Mouse (Mus musculus) limb, embryonic 13.5 days (tissue): ENCODE data around the gene Gle1. TPM values are rescaled to one million over a fixed set of nuclear protein-coding genes. Genes with fewer than 3 reads are reported as not detected.

ENCODE experiments used
- ATAC-seq: fragments of 200-750 bp; cut with Nextera tagmentation; 2 replicates; pipeline ENCODE4 v1.8.0; 2017; ENCODE audit warnings: low read depth, moderate number of reproducible peaks, moderate TSS enrichment; ENCODE audit not compliant: low FRiP score
- H3K27ac ChIP-seq: fragments of 300-500 bp; sonication (generic); 2 replicates; pipeline ENCODE4 v1.5.1; 2015; ENCODE audit warnings: inconsistent platforms, mild to moderate bottlenecking, moderate library complexity
- H3K27me3 ChIP-seq: fragments of 300-500 bp; sonication (generic); 2 replicates; pipeline ENCODE4 v1.6.1; 2015; ENCODE audit warnings: mild to moderate bottlenecking, inconsistent platforms
- H3K36me3 ChIP-seq: fragments of 300-500 bp; sonication (generic); 2 replicates; pipeline ENCODE4 v1.6.1; 2015; ENCODE audit warnings: inconsistent platforms, mild to moderate bottlenecking, moderate library complexity
- H3K4me1 ChIP-seq: fragments of 300-500 bp; sonication (generic); 2 replicates; pipeline ENCODE4 v1.6.1; 2015; ENCODE audit warnings: inconsistent platforms
- H3K4me2 ChIP-seq: fragments of 300-500 bp; sonication (generic); replicated peaks from 2 replicates; pipeline ENCODE4 v1.6.1; 2015; ENCODE audit warnings: inconsistent platforms, mild to moderate bottlenecking, moderate library complexity
- H3K4me3 ChIP-seq: fragments of 300-500 bp; sonication (generic); 2 replicates; pipeline ENCODE4 v1.5.1; 2015; ENCODE audit warnings: moderate library complexity, mild to moderate bottlenecking, inconsistent platforms
- H3K9ac ChIP-seq: fragments of 300-500 bp; sonication (generic); 2 replicates; pipeline ENCODE4 v1.6.1; 2015; ENCODE audit warnings: mild to moderate bottlenecking, inconsistent platforms
- H3K9me3 ChIP-seq: fragments of 300-500 bp; sonication (generic); 2 replicates; pipeline ENCODE4 v1.6.1; 2016; ENCODE audit warnings: inconsistent platforms
- WGBS: fragments of 180-500 bp; shearing (Covaris S2); methylation state at CpG from one replicate; pipeline ENCODE4 v1.1.7; 2015; 5-methylcytosine and 5-hydroxymethylcytosine counted together
- polyA plus RNA-seq: library from polyadenylated mRNA; unstranded; fragments of >200 nt; fragmentation: Nextera tagmentation; extraction: Ambion mirVana; gene quantifications from 2 replicates; pipeline ENCODE4 v1.2.1, GENCODE M21; 2015

The Gle1 gene
- polyA plus RNA-seq, 1 experiment from 2014 or later = 75.1 TPM

GRCm38 (mm10) chr2:29917621-29918020, 17.6 kb upstream of the Gle1 start:
- Histone ChIP-seq H3K4me1 (no peaks in the 10 kb centered on the region), H3K4me2 (no peak overlapping the region), H3K36me3 (peaks cover 90% of the 10 kb centered on the region), H3K9me3 (no peaks in the 10 kb centered on the region), H3K27ac (no peak overlapping the region), H3K4me3 (no peak overlapping the region), H3K9ac (no peak overlapping the region), H3K27me3 (no peaks in the 10 kb centered on the region)
- no peak for ATAC-seq
- 93% methylated on average over 11 of the region's 11 CpGs for WGBS

GRCm38 (mm10) chr2:29922011-29922410, 13.2 kb upstream of the Gle1 start:
- Histone ChIP-seq H3K27me3 (no peaks in the 10 kb centered on the region), H3K9ac (no peak overlapping the region), H3K27ac (no peak overlapping the region), H3K4me3 (no peak overlapping the region), H3K4me1 (no peaks in the 10 kb centered on the region), H3K36me3 (peaks cover 92% of the 10 kb centered on the region), H3K4me2 (no peak overlapping the region), H3K9me3 (no peaks in the 10 kb centered on the region)
- ATAC-seq = no peak
- WGBS = 62% methylated on average over 11 of the region's 11 CpGs

GRCm38 (mm10) chr2:29926542-29926941, 8.7 kb upstream of the Gle1 start:
- H3K4me3 ChIP-seq = no peak overlapping the region
- H3K27ac ChIP-seq = no peak overlapping the region
- ATAC-seq = no peak
- WGBS = 89% methylated on average over 5 of the region's 5 CpGs
- no peaks in the 10 kb centered on the region for H3K9me3 ChIP-seq
- peaks cover 95% of the 10 kb centered on the region for H3K36me3 ChIP-seq
- H3K4me1 ChIP-seq = no peaks in the 10 kb centered on the region
- H3K4me2 ChIP-seq = no peak overlapping the region
- no peak overlapping the region for H3K9ac ChIP-seq
- no peaks in the 10 kb centered on the region for H3K27me3 ChIP-seq

- no peaks in the 10 kb centered on the region for H3K27me3 ChIP-seq
- H3K4me3 ChIP-seq = no peak overlapping the region
- no peak for ATAC-seq
- no peak overlapping the region for H3K4me2 ChIP-seq
- H3K4me1 ChIP-seq = no peaks in the 10 kb centered on the region
- no peak overlapping the region for H3K27ac ChIP-seq
- 89% methylated on average over 10 of the region's 10 CpGs for WGBS
- H3K9me3 ChIP-seq = no peaks in the 10 kb centered on the region
- H3K36me3 ChIP-seq = peaks cover 56% of the 10 kb centered on the region
- H3K9ac ChIP-seq = no peak overlapping the region
These were observed 4.7 kb upstream of the Gle1 start for GRCm38 (mm10) chr2:29930506-29930905.

- H3K36me3 ChIP-seq = peaks cover 49% of the 10 kb centered on the region
- WGBS = 88% methylated on average over 6 of the region's 6 CpGs
These were observed 4.0 kb upstream of the Gle1 start for GRCm38 (mm10) chr2:29931194-29931593.

GRCm38 (mm10) chr2:29940073-29940472, 4.8 kb downstream of the Gle1 start:
- Histone ChIP-seq H3K9me3 (no peaks in the 10 kb centered on the region), H3K4me2 (no peak overlapping the region), H3K4me1 (peaks cover 7% of the 10 kb centered on the region), H3K4me3 (no peak overlapping the region), H3K36me3 (peaks cover 79% of the 10 kb centered on the region), H3K9ac (no peak overlapping the region), H3K27ac (no peak overlapping the region), H3K27me3 (no peaks in the 10 kb centered on the region)
- ATAC-seq = no peak
- 90% methylated on average over 9 of the region's 9 CpGs for WGBS

More at GRCm38 (mm10) chr2:29931194-29931593, 4.0 kb upstream of the Gle1 start:
- Histone ChIP-seq H3K4me2 (no peak overlapping the region), H3K27me3 (no peaks in the 10 kb centered on the region), H3K9me3 (no peaks in the 10 kb centered on the region), H3K9ac (no peak overlapping the region), H3K27ac (no peak overlapping the region), H3K4me1 (peaks cover 6% of the 10 kb centered on the region), H3K4me3 (no peak overlapping the region)
- no peak for ATAC-seq

GRCm38 (mm10) chr2:29940826-29941225, 5.6 kb downstream of the Gle1 start:
- no peak overlapping the region for H3K4me2 ChIP-seq
- H3K4me3 ChIP-seq = no peak overlapping the region
- H3K27me3 ChIP-seq = no peaks in the 10 kb centered on the region
- WGBS = 93% methylated on average over 7 of the region's 7 CpGs
- H3K4me1 ChIP-seq = peaks cover 5% of the 10 kb centered on the region
- H3K9ac ChIP-seq = no peak overlapping the region
- ATAC-seq = no peak
- no peaks in the 10 kb centered on the region for H3K9me3 ChIP-seq
- H3K36me3 ChIP-seq = peaks cover 86% of the 10 kb centered on the region
- H3K27ac ChIP-seq = no peak overlapping the region

GRCm38 (mm10) chr2:29944723-29945122, 9.5 kb downstream of the Gle1 start:
- no peaks in the 10 kb centered on the region for H3K9me3 ChIP-seq
- ATAC-seq = no peak
- no peak overlapping the region for H3K9ac ChIP-seq
- WGBS = 44% methylated on average over 1 of the region's 1 CpGs
- H3K4me3 ChIP-seq = no peak overlapping the region
- no peak overlapping the region for H3K4me2 ChIP-seq
- H3K36me3 ChIP-seq = peaks cover 96% of the 10 kb centered on the region
- H3K27ac ChIP-seq = no peak overlapping the region
- H3K27me3 ChIP-seq = no peaks in the 10 kb centered on the region
- H3K4me1 ChIP-seq = no peaks in the 10 kb centered on the region

- Histone ChIP-seq H3K36me3 (peaks cover 94% of the 10 kb centered on the region), H3K27me3 (no peaks in the 10 kb centered on the region), H3K9ac (no peak overlapping the region), H3K27ac (no peak overlapping the region), H3K9me3 (no peaks in the 10 kb centered on the region), H3K4me3 (no peak overlapping the region), H3K4me2 (no peak overlapping the region), H3K4me1 (no peaks in the 10 kb centered on the region)
- ATAC-seq = no peak
- WGBS = 93% methylated on average over 5 of the region's 5 CpGs
These were observed 13.7 kb downstream of the Gle1 start for GRCm38 (mm10) chr2:29948896-29949295.

GRCm38 (mm10) chr2:29961246-29961645, 26.0 kb downstream of the Gle1 start:
- H3K4me2 ChIP-seq = no peak overlapping the region
- no peak overlapping the region for H3K27ac ChIP-seq
- no peak for ATAC-seq
- H3K36me3 ChIP-seq = peaks cover 42% of the 10 kb centered on the region
- no peaks in the 10 kb centered on the region for H3K27me3 ChIP-seq
- 97% methylated on average over 7 of the region's 7 CpGs for WGBS
- peaks cover 8% of the 10 kb centered on the region for H3K4me1 ChIP-seq
- H3K9me3 ChIP-seq = no peaks in the 10 kb centered on the region
- no peak overlapping the region for H3K4me3 ChIP-seq
- H3K9ac ChIP-seq = no peak overlapping the region

GRCm38 (mm10) chr2:29964354-29965249, 29.4 kb downstream of the Gle1 start:
- Histone ChIP-seq H3K27ac (peak overlapping the region; percentile 85), H3K4me1 (peaks cover 38% of the 10 kb centered on the region), H3K4me3 (peak overlapping the region; percentile 96), H3K27me3 (no peaks in the 10 kb centered on the region), H3K36me3 (peaks cover 25% of the 10 kb centered on the region), H3K9me3 (no peaks in the 10 kb centered on the region), H3K4me2 (peak overlapping the region; percentile 71), H3K9ac (peak overlapping the region; percentile 96)
- ATAC-seq = no peak
- WGBS = 19% methylated on average over 10 of the region's 10 CpGs

- Histone ChIP-seq H3K4me3 (peak within 1 kb of the TSS; percentile 96), H3K4me1 (peaks cover 45% of the 10 kb centered on the region), H3K36me3 (peaks cover 25% of the 10 kb centered on the region), H3K27me3 (no peaks in the 10 kb centered on the region), H3K9me3 (no peaks in the 10 kb centered on the region), H3K9ac (peak within 1 kb of the TSS; percentile 96), H3K27ac (peak within 1 kb of the TSS; percentile 88), H3K4me2 (peak within 1 kb of the TSS; percentile 71)
- peak; percentile 98 for ATAC-seq
- WGBS = under 1% methylated on average over 53 of the region's 82 CpGs
These were observed 30.1 kb downstream of the Gle1 start, which contains the start of gene Sptan1 for GRCm38 (mm10) chr2:29965250-29965843. Gene Sptan1, plus strand, starts transcription at chr2:29965560.
